Mouse (Mus musculus) cerebellum, adult 2 months (tissue): ENCODE data around the gene Myoz1.

Experiments used
- CTCF ChIP-seq: fragments of 200-500 bp; IDR thresholded peaks from 2 replicates; pipeline ENCODE4 v1.5.1; 2011; ENCODE audit warnings: low read depth, mild to moderate bottlenecking, control low read depth, low read length, moderate library complexity, borderline replicate concordance; ENCODE audit not compliant: insufficient read depth
- POLR2A ChIP-seq: fragments of 200-500 bp; IDR thresholded peaks from 2 replicates; pipeline ENCODE4 v1.6.1; 2011; ENCODE audit warnings: low read length, control low read depth, borderline replicate concordance; ENCODE audit not compliant: insufficient read depth

DNA sequence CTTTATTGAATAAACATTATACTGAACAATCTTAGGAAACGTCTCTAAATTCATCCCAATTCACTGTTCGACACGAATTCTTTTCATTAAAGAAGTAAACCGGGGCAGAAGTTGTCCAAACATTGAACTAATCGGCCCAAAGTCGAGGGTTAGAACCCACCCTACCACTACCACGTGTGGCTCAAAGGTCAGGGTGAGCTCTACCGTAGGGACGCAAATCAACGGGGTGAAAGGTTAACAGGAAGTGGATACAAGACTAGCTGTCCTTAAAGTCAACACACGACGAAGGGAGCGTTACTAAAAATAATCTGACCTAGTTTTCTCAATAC lies 17.4 kb upstream of the Myoz1 start:
- TF ChIP-seq POLR2A (no peak), CTCF (no peak)
